Mouse (Mus musculus) left cerebral cortex, adult 11 months (tissue): ENCODE data around the gene Stox1.

Experiments used
- DNase-seq: peaks from one replicate; pipeline ENCODE4 v3.0.0; 2022; ENCODE audit warnings: low spot score

Gene Stox1

DNA sequence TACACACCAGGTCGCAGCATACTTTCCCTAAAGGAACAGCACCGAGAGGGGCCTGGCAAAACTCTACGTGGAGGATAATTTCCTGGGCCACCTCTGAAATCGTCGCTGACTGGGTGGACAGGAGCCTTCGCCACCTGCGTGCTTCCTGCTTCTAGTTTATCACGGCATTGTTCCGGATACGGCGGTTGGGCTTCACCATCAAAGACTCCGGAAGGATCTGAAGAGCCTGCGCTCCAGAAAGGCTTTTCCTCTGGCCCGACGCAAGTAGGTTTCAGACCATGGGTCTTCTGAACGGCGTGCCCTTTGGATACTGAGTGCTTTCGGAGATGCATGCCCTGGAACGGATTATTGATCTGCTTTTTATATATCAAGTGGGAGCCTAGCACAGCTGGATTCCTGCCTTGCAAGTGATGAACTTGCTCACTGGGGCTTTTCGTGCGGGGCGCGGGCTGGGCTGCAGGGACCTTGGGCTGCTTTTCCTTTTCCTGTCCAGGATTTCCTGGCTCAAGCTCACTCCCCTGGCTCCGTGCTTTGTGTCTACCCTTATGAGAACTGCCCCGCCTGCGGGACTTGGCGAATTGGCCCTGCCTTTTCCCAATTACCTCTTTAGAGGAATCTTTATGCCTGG is 60.9 kb downstream of the Stox1 start:
- DNase-seq, result no peak

DNA sequence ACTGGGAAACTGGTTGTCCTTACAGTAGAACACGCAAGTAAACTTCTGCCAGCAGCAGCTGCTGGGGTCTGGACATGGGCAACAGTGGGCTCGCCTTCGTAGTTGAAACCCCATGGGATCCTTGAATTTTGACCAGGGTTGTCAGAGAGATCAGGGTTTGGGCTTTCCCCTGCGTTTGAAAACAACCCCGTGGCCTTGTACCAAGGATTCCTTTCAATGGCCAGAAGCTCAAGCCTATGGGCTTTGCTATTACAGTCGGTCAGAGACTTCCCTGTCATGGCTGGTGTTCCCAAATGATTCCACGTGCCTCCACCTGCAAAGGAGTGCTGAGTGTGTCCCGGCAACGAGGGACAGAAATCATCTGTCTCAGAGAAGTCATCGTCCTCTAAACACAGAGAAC is 61.8 kb downstream of the Stox1 start:
- DNase-seq, result no peak

DNA sequence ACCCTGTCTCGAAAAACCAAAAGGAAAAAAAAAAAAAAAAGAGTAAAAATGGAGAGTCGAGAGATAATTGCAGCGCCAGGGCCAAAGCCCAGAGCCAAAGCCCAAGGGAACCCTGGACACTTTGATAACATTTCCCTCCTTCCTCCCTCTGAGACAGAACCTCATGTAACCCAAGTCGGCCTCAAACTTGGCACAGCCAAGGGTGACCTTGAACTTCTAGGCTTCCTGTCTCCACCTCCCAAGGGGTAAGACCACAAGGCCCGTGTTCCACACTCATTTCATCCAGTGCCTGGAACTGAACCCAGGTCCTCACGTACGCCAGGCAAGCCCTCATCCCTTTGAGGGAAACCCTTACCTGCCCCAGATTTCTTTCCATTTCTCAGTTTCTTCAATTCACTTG is 69.2 kb downstream of the Stox1 start:
- no peak for DNase-seq

DNA sequence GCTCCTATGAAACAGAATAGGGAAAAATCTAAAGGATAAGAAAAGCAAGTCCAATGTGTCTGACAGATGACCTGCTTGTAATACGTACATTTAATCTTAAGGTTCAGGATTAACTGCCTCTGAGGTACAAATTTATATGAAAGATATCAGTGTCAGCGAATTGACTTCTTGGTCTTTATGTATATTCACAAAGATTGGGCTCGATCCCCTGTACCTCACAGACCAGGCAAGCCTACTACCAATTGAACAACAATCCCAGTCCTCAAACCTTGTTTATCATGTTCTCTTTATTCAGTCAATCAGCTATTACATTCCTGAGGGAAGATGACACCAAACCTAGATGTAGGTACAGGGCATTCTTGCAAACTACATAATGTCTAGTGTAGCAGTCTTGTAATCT is 74.0 kb downstream of the Stox1 start:
- no peak for DNase-seq

DNA sequence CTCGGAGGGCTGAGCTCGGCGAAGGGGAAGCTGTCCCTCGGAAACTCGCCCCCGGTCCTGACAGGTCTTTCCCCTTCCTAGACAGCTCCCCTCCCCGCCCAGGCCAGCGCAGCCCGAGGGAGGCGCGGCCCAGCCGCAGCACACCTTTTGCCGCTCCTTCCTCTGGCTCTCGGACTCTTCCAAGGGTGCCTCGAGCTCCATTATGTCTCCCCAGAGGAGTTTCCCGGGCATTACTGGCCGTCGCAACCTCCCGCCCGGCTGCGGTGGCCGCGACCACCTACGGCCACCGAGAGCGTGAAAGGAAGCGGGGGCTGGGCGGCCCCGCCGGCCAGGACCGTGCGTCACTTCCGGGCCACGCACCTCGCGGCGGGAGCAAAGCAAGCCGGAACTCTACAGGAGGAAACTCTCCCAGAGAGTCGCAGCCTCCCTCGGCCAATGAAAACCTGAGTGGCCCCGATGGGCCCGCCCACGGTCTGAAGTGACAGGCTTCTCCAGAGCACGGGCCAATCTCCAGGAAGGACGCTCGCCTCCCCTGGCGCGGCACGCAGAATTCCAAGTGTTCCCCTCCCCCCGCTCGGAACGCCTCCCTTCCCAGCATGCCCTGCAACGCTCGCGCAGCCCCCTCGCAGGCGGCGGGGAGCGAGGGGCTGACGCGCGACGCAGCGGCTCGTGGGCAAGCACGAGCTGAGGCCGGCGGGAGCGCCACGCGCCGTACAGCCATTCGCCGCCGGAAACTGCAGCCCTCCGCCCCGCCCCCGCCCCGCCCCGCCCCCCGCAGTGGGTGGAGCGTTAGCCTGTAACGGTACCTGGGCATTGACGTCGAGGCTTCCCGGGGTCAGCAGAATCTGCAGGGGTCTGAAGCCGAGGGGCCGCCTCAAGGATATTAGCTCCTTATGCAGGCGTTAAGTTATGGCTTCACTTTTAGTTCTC is 74.8 kb downstream of the Stox1 start, which contains the start of gene Ddx50:
Gene Ddx50, minus strand, starts transcription at position 338 of the 930 bp plus-strand sequence.
- DNase-seq, result peak; percentile 99

DNA sequence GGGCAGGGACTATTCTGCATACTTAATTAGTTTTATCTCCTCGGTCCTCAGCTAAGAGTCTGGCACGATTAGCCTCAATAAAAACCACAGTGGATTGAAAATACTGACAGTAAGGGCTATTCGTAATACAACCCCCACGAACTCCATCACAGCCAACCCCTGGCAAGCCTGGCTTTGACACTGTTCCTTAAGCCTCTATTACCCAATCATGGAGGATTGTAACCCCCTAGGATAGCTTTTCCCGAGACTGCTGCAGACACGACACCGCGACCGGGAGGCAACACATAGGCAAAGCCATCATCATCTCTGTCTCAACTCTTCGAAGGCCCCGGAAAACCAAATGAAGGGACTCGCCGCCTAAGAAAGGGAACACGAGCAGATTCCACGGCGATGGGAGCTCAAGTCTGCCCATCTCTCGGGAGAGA is 75.6 kb downstream of the Stox1 start:
- DNase-seq, result no peak
